Comparison of ENCODE assay signal across 29 mouse cellular contexts in genomic region chr1:174750893-174751461, GRCm38 (mm10).
DNase-seq lines count a peak whose midpoint lies in the region; ATAC-seq and TF ChIP-seq lines count a peak whose summit lies in the region.
"Had no signal": no experiment of that assay in that cellular context is flagged by ENCODE, and none has a peak within 500 bp of the region (broad histone marks: within the 10 kb centered on the region; RNA-seq: fewer than 3 reads in every experiment).

No protein-coding gene starts in this region.

- no peak overlapping the region for H3K27ac ChIP-seq in lung, embryonic 14.5 days (ENCODE audit: low read depth)
- no peak overlapping the region for H3K27ac ChIP-seq in lung, embryonic 16.5 days (ENCODE audit: low read length)
- H3K27ac ChIP-seq in brown adipose tissue, adult 24 weeks (replicated peaks; ENCODE audit: low read depth, low read length): peak overlapping the region; percentile 29; the same call in 1 of the 2 replicates
- H3K27ac ChIP-seq: embryonic facial prominence, embryonic 13.5 days; embryonic facial prominence, embryonic 15.5 days; forebrain, embryonic 10.5 days; forebrain, embryonic 12.5 days had no signal

- H3K4me1 ChIP-seq in lung, embryonic 14.5 days (ENCODE audit: insufficient read depth): no peaks in the 10 kb centered on the region
- 0 out of 2 replicates have a peak, but pooled peaks cover 3% of the 10 kb centered on the region for H3K4me1 ChIP-seq in lung, embryonic 16.5 days (replicated peaks; ENCODE audit: control insufficient read depth, insufficient read depth, low read length)
- H3K4me1 ChIP-seq in brown adipose tissue, adult 24 weeks (ENCODE audit: control insufficient read depth, insufficient read depth, insufficient read length, low read length): no peaks in the 10 kb centered on the region
- H3K4me1 ChIP-seq: embryonic facial prominence, embryonic 13.5 days; embryonic facial prominence, embryonic 15.5 days; forebrain, embryonic 12.5 days had no signal

- H3K4me2 ChIP-seq in lung, embryonic 14.5 days: no peak overlapping the region
- no peak overlapping the region for H3K4me2 ChIP-seq in lung, embryonic 16.5 days (ENCODE audit: low read depth, low read length)
- H3K4me2 ChIP-seq: embryonic facial prominence, embryonic 13.5 days; embryonic facial prominence, embryonic 15.5 days; forebrain, embryonic 12.5 days had no signal

- peak; percentile 83 for ATAC-seq in lung, embryonic 14.5 days (ENCODE audit: insufficient read depth)
- peak; percentile 70; the same call in 1 of the 2 replicates for ATAC-seq in lung, embryonic 16.5 days (ENCODE audit: low read depth)
- ATAC-seq: activated CD4-positive, CD25-positive, alpha-beta regulatory T cell, adult 4 months; CD4-positive, CD25-positive, alpha-beta regulatory T cell, adult 4 months; forebrain, embryonic 14.5 days; Patski had no signal

- TF ChIP-seq CTCF in lung, embryonic 14.5 days (IDR thresholded peaks at IDR 0.05; ENCODE audit: low read depth): no peak

- no peaks in the 10 kb centered on the region for H3K27me3 ChIP-seq in lung, embryonic 14.5 days (ENCODE audit: insufficient read depth, low read length)
- no peaks in the 10 kb centered on the region for H3K27me3 ChIP-seq in lung, embryonic 16.5 days (ENCODE audit: control insufficient read depth, insufficient read depth, low read depth, low read length)
- H3K27me3 ChIP-seq: CH12.LX; embryonic facial prominence, embryonic 13.5 days; embryonic facial prominence, embryonic 15.5 days; forebrain, embryonic 12.5 days; Patski had no signal

- 21% methylated on average over 3 of the region's 3 CpGs for WGBS in lung, embryonic 14.5 days
- 16% methylated on average over 3 of the region's 3 CpGs for WGBS in lung, embryonic 16.5 days

- H3K9ac ChIP-seq in lung, embryonic 14.5 days: no peak overlapping the region
- no peak overlapping the region for H3K9ac ChIP-seq in lung, embryonic 16.5 days (ENCODE audit: low read length)
- H3K9ac ChIP-seq: embryonic facial prominence, embryonic 13.5 days; embryonic facial prominence, embryonic 15.5 days; forebrain, embryonic 12.5 days had no signal

- no peaks in the 10 kb centered on the region for H3K36me3 ChIP-seq in lung, embryonic 14.5 days (ENCODE audit: insufficient read depth)
- H3K36me3 ChIP-seq in lung, embryonic 16.5 days (ENCODE audit: control insufficient read depth, insufficient read depth, low read length): no peaks in the 10 kb centered on the region
- H3K36me3 ChIP-seq: embryonic facial prominence, embryonic 13.5 days; embryonic facial prominence, embryonic 15.5 days; forebrain, embryonic 10.5 days; forebrain, embryonic 12.5 days; G1E had no signal

- H3K9me3 ChIP-seq in lung, embryonic 14.5 days (ENCODE audit: low read depth, low read length): no peaks in the 10 kb centered on the region
- no peaks in the 10 kb centered on the region for H3K9me3 ChIP-seq in lung, embryonic 16.5 days (ENCODE audit: control insufficient read depth, low read length)
- H3K9me3 ChIP-seq: embryonic facial prominence, embryonic 13.5 days; embryonic facial prominence, embryonic 15.5 days; forebrain, embryonic 10.5 days; forebrain, embryonic 12.5 days had no signal

- no peak overlapping the region for H3K4me3 ChIP-seq in lung, embryonic 14.5 days (ENCODE audit: low read depth, low read length)
- no peak overlapping the region for H3K4me3 ChIP-seq in lung, embryonic 16.5 days (ENCODE audit: low read length)
- H3K4me3 ChIP-seq in brown adipose tissue, adult 24 weeks (ENCODE audit: insufficient read depth, low read depth, low read length): no peak overlapping the region
- H3K4me3 ChIP-seq: embryonic facial prominence, embryonic 13.5 days; embryonic facial prominence, embryonic 15.5 days; erythroblast, embryonic 14.5 days; forebrain, embryonic 10.5 days; forebrain, embryonic 12.5 days had no signal

- peak; percentile 71 for DNase-seq in lung, embryonic 14.5 days
- DNase-seq in lung, postnatal 25 days (ENCODE audit: low spot score): no peak
- no peak for DNase-seq in lung, postnatal 36 days
- peak; percentile 9 for DNase-seq in lung, postnatal 10 days
- no peak for DNase-seq in lung, postnatal 14 days
- DNase-seq: adrenal gland, adult 8-10 months; adrenal gland, postnatal 14 days; adrenal gland, postnatal 36 days; B cell, adult 2 months; cerebellum, adult 11 months; cerebellum, adult 18-20 months; cerebellum, adult 8-10 months; cerebellum, adult 9-11 months; cerebellum, postnatal 14 days; cerebellum, postnatal 36 days; embryo, embryonic 11 days had no signal

Comparison
In these comparisons a context has a peak if more than half of its experiments do, and no peak if none do; other contexts are left out.
1. DNase-seq: peak in lung, embryonic 14.5 days (single experiment) and lung, postnatal 10 days (single experiment); none in lung, postnatal 25 days (single experiment), lung, postnatal 36 days (single experiment) and lung, postnatal 14 days (single experiment).